16 mouse cellular contexts compared by ENCODE assay signal in genomic region chr8:64844043-64844481, GRCm38 (mm10). TPM values are rescaled to one million over a fixed set of nuclear protein-coding genes. Genes with fewer than 3 reads are reported as not detected.
A peak's percentile ranks its signal among the peaks of the same experiment; 100 is the strongest.
DNase-seq lines count a peak whose midpoint lies in the region; ATAC-seq and TF ChIP-seq lines count a peak whose summit lies in the region.
"Had no signal": no experiment of that assay in that cellular context is flagged by ENCODE, and none has a peak within 500 bp of the region (broad histone marks: within the 10 kb centered on the region; RNA-seq: fewer than 3 reads in every experiment).

No protein-coding gene starts in this region.

- 55% methylated on average over 4 of the region's 4 CpGs for WGBS in cerebellum, adult 2 months
- WGBS in intestine, postnatal 0 days, result 29% methylated on average over 4 of the region's 4 CpGs

- no peak for TF ChIP-seq POLR2A in cerebellum, adult 2 months (IDR thresholded peaks at IDR 0.05; ENCODE audit: borderline replicate concordance, insufficient read depth, low read length)

- no peaks in the 10 kb centered on the region for H3K36me3 ChIP-seq in intestine, postnatal 0 days (ENCODE audit: control insufficient read depth, insufficient read depth)
- H3K36me3 ChIP-seq: embryonic facial prominence, embryonic 13.5 days; forebrain, embryonic 10.5 days; hindbrain, embryonic 13.5 days; neural tube, embryonic 13.5 days had no signal

- no peak for DNase-seq in cerebellum, adult 2 months
- DNase-seq in cerebellum, postnatal 4 days (ENCODE audit: low spot score in 2 of 2), result no peak
- no peak for DNase-seq in layer of hippocampus, adult 2 months (ENCODE audit: low spot score in 2 of 2)
- no peak for DNase-seq in layer of hippocampus, postnatal 25 days (ENCODE audit: extremely low spot score in 1 of 2, low spot score in 1 of 2)
- DNase-seq in 416B (ENCODE audit: low read depth), result peak; percentile 91
- DNase-seq in heart, adult 18-20 months, result no peak
- DNase-seq: lung, adult 2 months; retina, postnatal 1 day; thymus, adult 18-20 months had no signal

- no peak overlapping the region for H3K4me3 ChIP-seq in cerebellum, adult 2 months (replicated peaks; ENCODE audit: insufficient read depth, low read depth, low read length)
- peak overlapping the region; percentile 2; the same call in 1 of the 2 replicates for H3K4me3 ChIP-seq in layer of hippocampus, adult 2 months
- H3K4me3 ChIP-seq in intestine, postnatal 0 days (ENCODE audit: low read depth, low read length), result no peak overlapping the region
- H3K4me3 ChIP-seq: embryonic facial prominence, embryonic 13.5 days; forebrain, embryonic 10.5 days; hindbrain, embryonic 13.5 days; neural tube, embryonic 13.5 days had no signal

- no peaks in the 10 kb centered on the region for H3K9me3 ChIP-seq in intestine, postnatal 0 days (ENCODE audit: control insufficient read depth)
- H3K9me3 ChIP-seq: embryonic facial prominence, embryonic 13.5 days; forebrain, embryonic 10.5 days; G1E; hindbrain, embryonic 13.5 days; neural tube, embryonic 13.5 days had no signal

- no peak overlapping the region for H3K9ac ChIP-seq in intestine, postnatal 0 days (ENCODE audit: low read depth, low read length)
- H3K9ac ChIP-seq: embryonic facial prominence, embryonic 13.5 days; hindbrain, embryonic 13.5 days; neural tube, embryonic 13.5 days had no signal

- no peak overlapping the region for H3K4me2 ChIP-seq in intestine, postnatal 0 days (replicated peaks; ENCODE audit: low read depth)
- H3K4me2 ChIP-seq: embryonic facial prominence, embryonic 13.5 days; hindbrain, embryonic 13.5 days; neural tube, embryonic 13.5 days had no signal

- peaks cover 3% of the 10 kb centered on the region; the same call in 1 of the 2 replicates for H3K4me1 ChIP-seq in cerebellum, adult 2 months (ENCODE audit: control insufficient read depth, insufficient read depth, low read length)
- peaks cover 14% of the 10 kb centered on the region; the same call in 1 of the 2 replicates for H3K4me1 ChIP-seq in intestine, postnatal 0 days (replicated peaks; ENCODE audit: control insufficient read depth, insufficient read depth, low read length)

- ATAC-seq in intestine, postnatal 0 days, result peak; percentile 77
- no peak for ATAC-seq in activated CD4-positive, CD25-positive, alpha-beta regulatory T cell, adult 4 months

- peak overlapping the region; percentile 39; the same call in 1 of the 2 replicates for H3K27ac ChIP-seq in cerebellum, adult 2 months (ENCODE audit: insufficient read depth, low read length)
- H3K27ac ChIP-seq in layer of hippocampus, adult 2 months, result peak overlapping the region; percentile 83
- no peak overlapping the region for H3K27ac ChIP-seq in intestine, postnatal 0 days (ENCODE audit: low read depth, low read length)
- H3K27ac ChIP-seq: embryonic facial prominence, embryonic 13.5 days; forebrain, embryonic 10.5 days; hindbrain, embryonic 13.5 days; neural tube, embryonic 13.5 days had no signal

- no peak for TF ChIP-seq CTCF in cerebellum, adult 2 months (IDR thresholded peaks at IDR 0.05; ENCODE audit: borderline replicate concordance, insufficient read depth, low read depth, low read length)
- no peak for TF ChIP-seq CTCF in layer of hippocampus, adult 2 months (conservative IDR thresholded peaks at IDR 0.05)
- TF ChIP-seq CTCF in intestine, postnatal 0 days (IDR thresholded peaks at IDR 0.05; ENCODE audit: low read depth), result no peak

- no peaks in the 10 kb centered on the region for H3K27me3 ChIP-seq in cerebellum, adult 2 months (ENCODE audit: control insufficient read depth, insufficient read depth, low read length)
- H3K27me3 ChIP-seq in intestine, postnatal 0 days (replicated peaks; ENCODE audit: control insufficient read depth, insufficient read depth, low read length), result no peaks in the 10 kb centered on the region
- H3K27me3 ChIP-seq: embryonic facial prominence, embryonic 13.5 days; hindbrain, embryonic 13.5 days; neural tube, embryonic 13.5 days had no signal

RNA-seq across cellular contexts. Expression of gene Klhl2, which starts 5.8 kb away (rescaled TPM):
- polyA plus RNA-seq in cerebellum, adult 2 months (2012; rRNA removed), result 58.4 and 73.5 TPM in 2 replicates
- total RNA-seq in layer of hippocampus, adult 2 months (2021), result 100 to 1,000 TPM; 303 to 323 TPM
- 100 to 1,000 TPM; 266 to 309 TPM for total RNA-seq in layer of hippocampus, postnatal 25 days (2021)
- polyA plus RNA-seq in intestine, postnatal 0 days (2015; fragmentation: Nextera tagmentation; extraction: Ambion mirVana), result 9.9 and 10.7 TPM in 2 replicates
- total RNA-seq in heart, adult 18-20 months (2021), result 10 to 100 TPM; 18.2 to 24.2 TPM
- polyA plus RNA-seq in activated CD4-positive, CD25-positive, alpha-beta regulatory T cell, adult 4 months (2017; shearing (Covaris generic)), result 1 to 10 TPM; 4.6 to 6.3 TPM

Comparison
In these comparisons a context has a peak if more than half of its experiments do, and no peak if none do; other contexts are left out.
1. RNA of gene Klhl2, which starts 5.8 kb away (total RNA-seq): 303 to 323 TPM in layer of hippocampus, adult 2 months and 266 to 309 TPM in layer of hippocampus, postnatal 25 days; 18.2 to 24.2 TPM in heart, adult 18-20 months; every median in the first group is over 10 times any median in the second.